Mouse (Mus musculus) brown adipose tissue, adult 24 weeks (tissue): ENCODE data around the gene Zmiz2. TPM values are rescaled to one million over a fixed set of nuclear protein-coding genes. Genes with fewer than 3 reads are reported as not detected.
"Not testable (repeated sequence)": the region's sequence is repeated elsewhere in the genome, so short reads cannot be mapped to it uniquely, and the experiment has no call there.

Source experiments
- H3K27ac ChIP-seq: fragments of 200-500 bp; replicated peaks from 2 replicates; pipeline ENCODE4 v1.5.1; 2012; ENCODE audit warnings: low read depth, mild to moderate bottlenecking, low read length
- H3K4me1 ChIP-seq: fragments of 200-500 bp; 2 replicates; pipeline ENCODE4 v1.6.1; 2012; ENCODE audit warnings: low read length, mixed read lengths; ENCODE audit not compliant: control insufficient read depth, insufficient read depth, insufficient read length
- H3K4me3 ChIP-seq: fragments of 200-500 bp; 2 replicates; pipeline ENCODE4 v1.5.1; 2012; ENCODE audit warnings: low read depth, mild to moderate bottlenecking, low read length, moderate library complexity; ENCODE audit not compliant: insufficient read depth
- polyA plus RNA-seq: library from polyadenylated mRNA; stranded (reverse); fragments of >200 nt; gene quantifications from 2 replicates; pipeline ENCODE4 v1.2.4, GENCODE M21; 2012; ENCODE audit not compliant: missing spikeins, insufficient read depth, insufficient read length

Gene Zmiz2
- 20.4 and 25.1 TPM in 2 replicates for polyA plus RNA-seq

- Histone ChIP-seq H3K4me3 (peak within 1 kb of the TSS; percentile 80), H3K27ac (peak within 1 kb of the TSS; percentile 99), H3K4me1 (peaks cover 11% of the 10 kb centered on the region)
Observed at GRCm38 (mm10) chr11:6388726-6389413, at the start of gene Zmiz2. Gene Zmiz2 (plus strand): TSS chr11:6389074.

- no peaks in the 10 kb centered on the region for H3K4me1 ChIP-seq
- no peak overlapping the region for H3K4me3 ChIP-seq
- H3K27ac ChIP-seq: no peak overlapping the region
Observed at GRCm38 (mm10) chr11:6345956-6346355, 42.9 kb upstream of the Zmiz2 start.

- H3K4me3 ChIP-seq: no peak overlapping the region
- no peaks in the 10 kb centered on the region for H3K4me1 ChIP-seq
Observed at GRCm38 (mm10) chr11:6346966-6347365, 41.9 kb upstream of the Zmiz2 start.

GRCm38 (mm10) chr11:6348681-6349200 lies 40.1 kb upstream of the Zmiz2 start:
- no peak overlapping the region for H3K4me3 ChIP-seq

More at GRCm38 (mm10) chr11:6346966-6347365, 41.9 kb upstream of the Zmiz2 start:
- H3K27ac ChIP-seq: no peak overlapping the region

GRCm38 (mm10) chr11:6349586-6349985 lies 39.3 kb upstream of the Zmiz2 start:
- no peak overlapping the region for H3K27ac ChIP-seq
- H3K4me3 ChIP-seq: no peak overlapping the region
- no peaks in the 10 kb centered on the region for H3K4me1 ChIP-seq

More at GRCm38 (mm10) chr11:6348681-6349200, 40.1 kb upstream of the Zmiz2 start:
- no peaks in the 10 kb centered on the region for H3K4me1 ChIP-seq
- H3K27ac ChIP-seq: no peak overlapping the region

- no peaks in the 10 kb centered on the region for H3K4me1 ChIP-seq
- no peak overlapping the region for H3K27ac ChIP-seq
- H3K4me3 ChIP-seq: no peak overlapping the region
Observed at GRCm38 (mm10) chr11:6355106-6355505, 33.8 kb upstream of the Zmiz2 start.

GRCm38 (mm10) chr11:6364581-6365275 lies 24.1 kb upstream of the Zmiz2 start:
- Histone ChIP-seq H3K27ac (no peak overlapping the region), H3K4me3 (no peak overlapping the region), H3K4me1 (no peaks in the 10 kb centered on the region)

- Histone ChIP-seq H3K4me3 (no peak overlapping the region), H3K27ac (no peak overlapping the region)
Observed at GRCm38 (mm10) chr11:6365885-6366284, 23.0 kb upstream of the Zmiz2 start.

GRCm38 (mm10) chr11:6366434-6366833 lies 22.4 kb upstream of the Zmiz2 start:
- Histone ChIP-seq H3K27ac (no peak overlapping the region), H3K4me3 (no peak overlapping the region), H3K4me1 (no peaks in the 10 kb centered on the region; the same call in 1 of the 2 replicates)

More at GRCm38 (mm10) chr11:6365885-6366284, 23.0 kb upstream of the Zmiz2 start:
- H3K4me1 ChIP-seq: no peaks in the 10 kb centered on the region

- H3K27ac ChIP-seq: no peak overlapping the region
- H3K4me3 ChIP-seq: no peak overlapping the region
- no peaks in the 10 kb centered on the region; the same call in 1 of the 2 replicates for H3K4me1 ChIP-seq
Observed at GRCm38 (mm10) chr11:6367156-6367555, 21.7 kb upstream of the Zmiz2 start.

GRCm38 (mm10) chr11:6367986-6368385 lies 20.9 kb upstream of the Zmiz2 start:
- H3K4me3 ChIP-seq, H3K27ac ChIP-seq, H3K4me1 ChIP-seq: not testable (repeated sequence)

- no peak overlapping the region for H3K27ac ChIP-seq
- H3K4me1 ChIP-seq: no peaks in the 10 kb centered on the region; the same call in 1 of the 2 replicates
- no peak overlapping the region for H3K4me3 ChIP-seq
Observed at GRCm38 (mm10) chr11:6371376-6372155, 17.3 kb upstream of the Zmiz2 start.

- Histone ChIP-seq H3K27ac (no peak overlapping the region), H3K4me3 (no peak overlapping the region), H3K4me1 (no peaks in the 10 kb centered on the region; the same call in 1 of the 2 replicates)
Observed at GRCm38 (mm10) chr11:6372784-6373183, 16.1 kb upstream of the Zmiz2 start.

- Histone ChIP-seq H3K4me3 (no peak overlapping the region), H3K27ac (no peak overlapping the region), H3K4me1 (no peaks in the 10 kb centered on the region)
Observed at GRCm38 (mm10) chr11:6380916-6381315, 8.0 kb upstream of the Zmiz2 start.
